Mouse (Mus musculus) kidney, postnatal 4 days (tissue): ENCODE measurements at regions not wholly inside any gene's neighbourhood (a gene's known extent, or its start where the extent isn't known, plus 50 kb on each side); places are given as distances from the start of the nearest gene placed in this dataset.

Experiments used
- DNase-seq, 2 experiments: peaks; one replicate each; pipeline ENCODE4 v3.0.0; 2021; ENCODE audit warnings: mixed read lengths in 2 of 2

GRCm38 (mm10) chr11:57958233-57958632 is 50.6 kb upstream of the Larp1 start:
- DNase-seq: no peak

DNA sequence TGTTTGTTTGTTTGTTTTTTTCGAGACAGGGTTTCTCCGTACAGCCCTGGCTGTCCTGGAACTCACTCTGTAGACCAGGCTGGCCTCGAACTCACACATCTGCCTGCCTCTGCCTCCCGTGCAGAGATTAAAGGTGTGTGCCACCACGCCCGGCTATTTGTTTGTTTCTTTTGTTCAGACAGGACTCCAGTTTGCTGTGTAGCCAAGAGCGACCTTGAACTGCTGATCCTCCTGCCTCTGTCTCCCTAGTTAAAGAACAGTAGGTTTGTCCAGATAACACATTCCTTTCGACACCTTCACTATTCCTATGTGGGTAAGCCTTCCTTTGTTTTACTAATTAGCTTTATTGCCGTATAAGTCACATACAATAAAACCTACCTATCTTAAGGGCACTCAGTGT is 52.0 kb upstream of the Larp1 start:
- no peak for DNase-seq

DNA sequence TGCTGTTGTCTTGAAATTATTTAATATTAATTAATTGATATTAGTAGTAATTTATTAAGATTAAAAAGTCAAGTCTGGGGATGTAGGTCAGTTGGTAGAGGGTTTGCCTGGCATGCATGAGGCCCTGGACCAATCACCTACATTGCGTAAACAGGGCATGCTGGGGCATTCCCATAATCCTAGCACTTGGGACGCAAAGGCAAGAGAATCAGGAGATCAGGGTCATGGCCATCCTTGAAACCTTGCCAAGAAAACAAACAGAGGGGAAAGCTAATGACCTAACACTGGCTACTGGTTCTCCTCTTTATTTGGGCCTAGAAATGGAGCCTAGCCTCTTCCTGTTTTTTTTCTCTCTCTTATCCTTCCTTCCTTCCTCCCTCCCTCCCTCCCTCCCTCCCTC is 52.8 kb upstream of the Larp1 start:
- DNase-seq: no peak

DNA sequence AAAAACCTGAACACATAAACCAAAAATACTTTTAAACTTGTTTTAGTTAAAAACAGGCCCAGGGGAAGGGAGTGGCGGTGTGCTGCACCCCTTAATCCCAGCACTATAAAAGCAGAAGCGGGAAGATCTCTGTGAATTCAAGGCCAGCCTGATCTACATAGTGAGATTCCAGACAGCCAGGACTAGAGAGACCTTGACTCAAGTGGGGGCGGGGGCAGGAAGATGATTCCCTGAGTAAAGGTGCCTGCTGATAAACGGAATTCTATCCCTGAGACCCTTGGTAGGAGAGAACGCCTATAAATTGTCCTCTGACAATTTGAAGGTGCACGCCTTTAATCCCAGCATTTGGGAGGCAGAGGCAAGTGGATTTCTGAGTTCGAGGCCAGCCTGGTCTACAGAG is 53.4 kb upstream of the Larp1 start:
- no peak for DNase-seq

DNA sequence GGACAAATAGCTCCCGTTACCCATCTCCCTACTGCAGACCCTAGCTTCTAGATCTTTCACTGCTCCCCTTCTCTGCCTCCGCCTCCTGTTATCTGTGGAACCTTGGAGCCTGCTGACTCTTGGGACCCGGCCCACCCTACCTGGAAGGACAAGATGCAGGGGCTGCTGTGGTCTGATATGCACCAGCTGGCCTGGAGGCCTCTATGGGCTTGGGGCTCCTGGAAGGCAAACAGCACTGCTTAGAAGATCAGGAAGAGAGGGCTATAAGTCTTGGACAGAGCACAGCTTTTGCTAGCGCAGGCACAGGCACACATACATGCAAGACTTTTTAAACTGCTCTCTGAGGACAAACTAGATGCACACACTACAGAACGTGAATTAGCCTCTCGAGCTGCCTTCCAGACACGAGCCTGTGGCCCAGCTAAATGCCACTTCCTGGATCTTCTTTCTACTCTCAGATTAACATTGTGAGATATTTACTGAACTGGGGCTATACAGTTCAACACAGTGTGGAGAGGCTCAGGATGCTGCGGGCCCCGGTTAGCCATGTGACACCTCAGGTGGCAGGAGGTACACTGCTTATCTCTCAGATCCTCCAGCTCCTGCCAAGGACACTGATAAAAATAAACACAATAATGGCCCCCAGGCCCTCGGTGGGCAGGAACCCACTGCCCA is 54.2 kb upstream of the Larp1 start:
- no peak for DNase-seq

GRCm38 (mm10) chr11:57953694-57954093 is 55.2 kb upstream of the Larp1 start:
- no peak for DNase-seq

DNA sequence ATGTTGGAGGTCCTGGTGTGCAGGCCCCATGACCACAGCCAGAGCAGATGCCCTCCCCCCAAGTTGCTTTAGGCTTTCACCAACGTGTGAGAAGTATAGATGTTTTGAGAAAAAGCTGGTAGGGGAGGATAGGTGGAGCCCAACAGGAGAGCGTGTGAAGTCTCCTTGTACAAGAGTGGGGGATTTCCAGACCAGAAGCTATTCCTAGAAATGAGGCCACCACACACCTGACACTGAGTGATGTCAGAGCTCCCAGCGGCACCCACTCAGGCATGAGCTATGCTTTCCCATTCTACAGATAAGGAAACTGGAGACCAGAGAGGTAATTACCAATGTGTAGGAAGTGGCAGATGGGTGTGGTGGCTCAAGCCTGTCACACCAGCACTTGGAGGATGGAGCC is 56.2 kb upstream of the Larp1 start:
- no peak for DNase-seq

- DNase-seq: no peak
Observed at GRCm38 (mm10) chr11:57951541-57952326, 57.1 kb upstream of the Larp1 start.

GRCm38 (mm10) chr11:57950989-57951388 is 57.9 kb upstream of the Larp1 start:
- DNase-seq: peak in 1 of 2 experiments; percentile 49

DNA sequence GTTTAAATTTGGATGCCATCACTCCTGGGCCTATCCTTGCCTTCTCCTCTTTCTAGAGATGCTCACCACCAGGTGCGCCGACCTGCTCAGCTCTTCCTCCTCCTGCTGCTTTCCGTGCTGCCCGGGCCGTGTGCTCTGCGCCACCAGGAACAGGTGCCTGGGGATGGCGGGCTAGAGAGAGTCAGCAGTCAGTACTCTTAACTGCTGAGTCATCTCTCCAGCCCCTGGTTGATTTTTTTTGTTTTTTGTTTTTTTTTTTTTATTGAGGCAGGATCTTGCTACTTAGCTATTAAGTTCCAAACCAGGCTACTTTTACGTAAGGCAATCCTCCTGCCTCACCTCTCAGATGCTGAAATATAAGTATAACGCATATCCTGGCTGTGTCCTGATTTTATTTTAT is 59.8 kb upstream of the Larp1 start:
- DNase-seq: no peak

DNA sequence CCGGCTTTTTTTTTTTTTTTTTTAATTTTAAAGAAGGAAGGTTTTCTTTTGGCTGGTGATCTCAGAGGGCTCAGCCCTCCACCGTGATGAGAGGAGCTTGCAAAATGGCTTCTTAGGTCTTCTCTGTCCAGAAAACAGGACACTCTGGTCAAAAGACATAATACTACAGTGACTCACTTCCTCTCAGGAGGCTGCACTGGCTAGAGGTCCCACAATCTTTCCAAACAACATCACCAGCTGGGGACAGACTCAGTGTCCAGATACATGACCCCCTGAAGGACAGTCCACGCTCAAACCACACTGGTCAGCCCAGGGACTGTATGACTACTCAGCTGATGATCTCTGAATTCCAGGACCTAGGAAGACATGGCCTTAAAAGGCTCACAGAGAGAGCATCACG is 61.5 kb upstream of the Larp1 start:
- no peak for DNase-seq

DNA sequence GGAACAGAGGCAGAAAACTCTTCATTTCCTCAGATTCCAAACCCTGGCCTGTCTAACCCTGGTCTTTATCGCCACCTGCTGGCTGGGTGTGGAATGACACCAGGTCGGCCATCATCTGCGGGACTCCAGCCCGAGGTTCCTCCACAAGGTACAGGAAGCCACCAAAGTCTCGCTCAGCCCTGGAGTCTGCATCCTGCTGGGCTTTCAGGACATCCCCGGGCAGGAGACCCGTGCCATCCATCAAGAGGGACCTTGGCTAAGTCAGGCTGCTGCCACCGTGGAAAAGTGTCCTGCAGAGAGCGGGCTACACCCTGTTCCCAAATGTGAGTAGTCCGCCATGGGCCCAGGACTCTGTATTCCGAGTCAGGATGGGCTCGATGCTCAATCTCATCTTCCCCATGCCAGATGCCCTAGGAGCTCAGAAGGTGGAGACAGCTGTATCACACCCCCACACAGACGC is 74.4 kb upstream of the Larp1 start:
- peak; percentile 92 to 95 for DNase-seq

DNA sequence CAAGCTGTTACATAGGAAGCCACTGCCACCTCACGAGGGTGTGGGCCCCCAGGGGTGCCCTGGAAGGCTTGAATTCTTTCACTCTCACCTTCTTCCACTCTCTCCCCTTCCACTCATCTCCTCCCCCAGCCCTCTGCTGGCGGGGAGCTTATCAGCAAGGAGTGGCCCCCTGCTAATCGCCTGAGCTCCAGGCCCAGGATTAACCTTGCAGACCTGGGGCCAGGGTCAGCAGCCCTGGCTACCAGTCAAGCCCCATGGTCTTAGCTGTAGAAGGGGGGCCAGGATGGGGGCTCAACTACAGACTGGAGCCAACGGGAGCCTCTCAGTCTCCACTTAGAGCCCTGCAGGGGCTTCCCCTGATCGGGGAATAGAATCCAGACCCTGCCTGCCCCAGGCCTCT is 75.8 kb upstream of the Larp1 start:
- DNase-seq: no peak

- no peak for DNase-seq
Observed at GRCm38 (mm10) chr11:57929506-57929905, 79.4 kb upstream of the Larp1 start.

- DNase-seq: peak; percentile 16 to 18
Observed at GRCm38 (mm10) chr11:57920263-57920662, 87.6 kb upstream of the Hand1 start.

- no peak for DNase-seq
Observed at GRCm38 (mm10) chr11:57918447-57919059, 85.9 kb upstream of the Hand1 start.

GRCm38 (mm10) chr11:57917974-57918373 is 85.4 kb upstream of the Hand1 start:
- DNase-seq: no peak

DNA sequence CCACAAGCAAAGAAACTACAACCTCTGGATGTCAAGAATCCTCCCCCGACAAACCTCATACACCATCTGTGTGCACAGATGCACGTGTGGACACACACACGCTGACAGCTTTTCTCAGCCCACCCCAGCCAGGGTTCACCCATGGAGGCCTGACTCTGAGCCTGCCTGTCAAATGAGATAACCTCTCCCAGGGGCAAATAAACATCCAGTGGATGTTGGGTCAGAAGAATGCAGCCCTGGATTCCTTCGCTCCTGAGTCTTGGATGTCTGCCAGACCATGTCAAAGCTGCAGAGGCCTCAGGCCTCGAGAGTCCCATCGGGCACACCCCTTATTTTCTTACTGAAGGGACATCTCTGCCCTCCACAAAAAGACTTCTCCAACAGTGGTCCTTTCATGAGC is 83.4 kb upstream of the Hand1 start:
- DNase-seq: peak in 1 of 2 experiments; percentile 11

GRCm38 (mm10) chr11:57913801-57914560 is 81.4 kb upstream of the Hand1 start:
- no peak for DNase-seq

DNA sequence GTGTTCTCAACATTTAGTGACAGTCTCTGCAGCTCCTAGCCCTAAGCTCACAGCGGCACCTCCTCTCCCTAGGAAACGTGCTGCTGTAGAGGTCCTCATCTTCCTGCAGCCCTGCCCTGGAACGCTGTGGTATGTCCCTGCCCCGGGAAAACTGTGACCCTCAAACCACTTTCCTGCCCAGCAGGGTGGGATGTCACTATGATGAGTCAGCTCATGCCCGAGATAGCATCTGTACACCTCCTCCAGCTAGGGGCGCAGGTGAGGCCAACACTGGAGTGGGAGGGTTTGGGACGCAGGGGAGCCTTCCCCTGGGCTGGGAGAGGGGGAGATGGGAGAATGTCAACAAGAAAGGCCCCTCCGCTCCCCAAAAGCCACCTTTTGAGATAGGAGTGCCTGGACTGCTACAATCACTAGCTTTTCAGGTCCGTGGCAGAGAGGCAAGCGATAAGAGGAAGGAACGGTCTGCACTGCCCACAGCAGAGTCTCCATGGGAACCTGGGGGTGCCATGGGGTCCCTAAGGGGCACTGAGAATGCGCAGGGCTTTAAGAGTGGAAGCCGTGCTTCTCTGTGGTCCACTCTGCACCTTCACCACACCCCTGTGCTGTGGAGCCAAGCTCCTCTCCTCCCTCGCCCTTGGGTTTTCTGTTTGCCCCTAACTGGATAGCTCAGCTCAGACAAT is 80.5 kb upstream of the Hand1 start:
- no peak for DNase-seq

GRCm38 (mm10) chr11:57911698-57912283 is 79.2 kb upstream of the Hand1 start:
- DNase-seq: no peak

- DNase-seq: no peak
Observed at GRCm38 (mm10) chr11:57904216-57904615, 71.6 kb upstream of the Hand1 start.
